Mouse (Mus musculus) kidney, adult 11 months (tissue): ENCODE results near the gene Hist1h4h.

ENCODE experiments used
- DNase-seq: peaks from one replicate; pipeline ENCODE4 v3.0.0; 2022

The Hist1h4h gene

GRCm38 (mm10) chr13:23530901-23531875 is at the start of gene Hist1h4h:
Gene Hist1h4h (plus strand): TSS chr13:23531050.
- peak; percentile 96 for DNase-seq

DNA sequence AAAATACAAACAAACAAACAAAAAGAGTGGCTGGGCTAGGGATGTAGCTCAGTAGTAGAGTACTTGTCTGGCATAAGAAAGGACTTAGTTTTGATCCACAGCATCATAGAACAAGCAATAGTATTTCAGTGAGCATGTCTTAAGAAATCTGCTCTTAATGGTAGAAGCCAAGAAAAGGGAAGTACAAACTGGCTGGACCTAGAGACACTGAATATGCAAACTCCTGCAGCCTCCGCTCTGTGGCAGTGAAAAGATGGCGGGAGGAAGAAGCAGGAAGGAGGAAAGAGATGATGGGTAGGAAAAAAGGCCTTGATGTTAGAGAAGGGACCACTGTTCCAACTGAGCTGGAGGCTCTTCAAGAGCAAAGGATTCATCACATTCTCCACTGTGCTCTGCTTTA is 47.7 kb upstream of the Hist1h4h start:
- DNase-seq: no peak

DNA sequence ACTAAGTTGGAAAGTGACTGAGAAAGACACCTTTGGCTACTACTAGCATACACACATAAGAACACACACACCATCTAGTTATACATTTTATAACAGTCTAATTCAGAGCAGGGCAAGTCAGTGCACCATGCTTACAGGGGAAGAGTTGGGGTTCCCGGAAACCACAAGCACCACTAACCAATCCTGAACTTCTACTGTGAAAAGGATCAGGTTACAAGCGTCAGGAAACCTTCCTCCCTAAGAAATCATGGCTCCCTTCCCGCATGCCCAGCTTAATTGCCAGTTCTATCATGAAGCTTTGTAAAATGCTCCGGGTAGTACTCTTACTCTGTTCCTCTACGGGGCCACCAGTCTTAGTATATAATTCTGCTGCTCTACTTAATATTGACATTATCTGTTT is 45.6 kb upstream of the Hist1h4h start:
- no peak for DNase-seq

DNA sequence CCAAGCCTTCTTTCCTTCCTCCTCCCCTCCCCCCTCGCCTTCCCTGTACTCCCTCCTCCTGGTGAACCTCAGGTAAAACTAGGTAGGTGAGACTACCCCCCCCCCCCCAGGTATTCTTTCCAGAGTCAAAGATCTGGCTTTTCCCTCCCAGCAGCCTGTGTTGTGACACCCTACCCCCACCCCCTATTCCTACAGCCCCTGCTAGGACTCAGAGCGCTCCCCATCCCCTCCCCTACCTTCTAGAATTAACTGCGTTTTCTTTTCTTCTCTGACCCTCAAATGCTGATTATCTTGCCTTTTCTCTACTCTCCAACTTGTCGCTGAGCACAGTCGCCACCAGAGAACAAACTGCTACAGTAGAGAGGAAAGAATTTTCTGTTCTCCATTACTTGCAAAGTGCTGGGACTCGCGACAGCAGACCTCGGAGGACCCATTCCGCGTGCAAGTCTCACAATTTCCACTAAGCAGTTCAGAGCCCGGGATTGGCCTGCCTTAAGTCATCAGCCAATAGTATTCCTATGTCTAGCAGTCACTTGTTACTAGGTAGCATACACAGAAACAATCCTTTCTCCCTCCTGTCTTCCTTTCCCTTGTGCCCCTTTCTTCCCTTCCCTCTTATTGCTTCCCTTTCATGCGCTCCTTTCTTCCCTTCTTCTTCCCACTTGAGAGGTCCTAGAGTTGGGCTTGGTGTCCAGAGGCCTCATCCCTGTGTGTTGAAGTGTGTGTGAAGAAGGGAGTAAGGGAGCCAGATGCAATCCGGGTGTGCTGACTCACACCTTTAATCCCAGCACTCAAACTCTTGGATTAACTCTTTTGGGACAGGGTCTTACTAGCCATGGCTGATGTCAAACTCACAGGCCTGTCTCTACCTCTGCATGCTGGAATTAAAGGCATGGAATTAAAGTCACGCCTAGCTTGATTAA is 42.2 kb upstream of the Hist1h4h start, which contains the start of gene Btn2a2:
Gene Btn2a2 (minus strand): TSS at position 458 of the 923 bp plus-strand sequence.
- peak; percentile 45 for DNase-seq

- no peak for DNase-seq
Measured at GRCm38 (mm10) chr13:23490863-23491262, 40.0 kb upstream of the Hist1h4h start.

GRCm38 (mm10) chr13:23491263-23491662 is 39.6 kb upstream of the Hist1h4h start:
- no peak for DNase-seq

DNA sequence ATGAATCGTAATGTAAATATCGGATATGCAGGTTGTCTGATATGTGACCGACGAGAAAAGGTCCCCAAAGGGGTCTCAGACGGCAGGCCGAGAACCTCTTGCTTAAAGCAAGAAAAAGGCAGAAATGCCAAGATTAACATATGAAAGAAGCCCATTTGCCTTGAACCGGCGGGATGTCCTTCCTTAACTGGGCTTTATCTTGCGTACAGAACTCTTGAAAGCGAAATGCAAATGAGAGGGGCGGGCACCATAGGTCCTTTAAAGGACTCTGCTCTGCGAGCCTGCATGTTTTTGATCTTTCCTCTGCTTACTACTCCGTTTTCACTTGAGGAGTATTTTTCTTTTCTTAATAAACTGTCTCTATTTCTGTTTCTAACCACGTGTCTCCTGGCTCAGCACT is 38.9 kb upstream of the Hist1h4h start:
- no peak for DNase-seq

- DNase-seq: no peak
Measured at GRCm38 (mm10) chr13:23495526-23495925, 35.3 kb upstream of the Hist1h4h start.

GRCm38 (mm10) chr13:23497656-23498321 is 33.1 kb upstream of the Hist1h4h start:
- no peak for DNase-seq

GRCm38 (mm10) chr13:23498653-23499052 is 32.2 kb upstream of the Hist1h4h start:
- DNase-seq: no peak

- DNase-seq: no peak
Measured at GRCm38 (mm10) chr13:23499943-23500342, 30.9 kb upstream of the Hist1h4h start.

- DNase-seq: no peak
Measured at GRCm38 (mm10) chr13:23500424-23501200, 30.2 kb upstream of the Hist1h4h start.

- no peak for DNase-seq
Measured at GRCm38 (mm10) chr13:23501511-23501910, 29.3 kb upstream of the Hist1h4h start.

GRCm38 (mm10) chr13:23502031-23502567 is 28.8 kb upstream of the Hist1h4h start:
- DNase-seq: no peak

DNA sequence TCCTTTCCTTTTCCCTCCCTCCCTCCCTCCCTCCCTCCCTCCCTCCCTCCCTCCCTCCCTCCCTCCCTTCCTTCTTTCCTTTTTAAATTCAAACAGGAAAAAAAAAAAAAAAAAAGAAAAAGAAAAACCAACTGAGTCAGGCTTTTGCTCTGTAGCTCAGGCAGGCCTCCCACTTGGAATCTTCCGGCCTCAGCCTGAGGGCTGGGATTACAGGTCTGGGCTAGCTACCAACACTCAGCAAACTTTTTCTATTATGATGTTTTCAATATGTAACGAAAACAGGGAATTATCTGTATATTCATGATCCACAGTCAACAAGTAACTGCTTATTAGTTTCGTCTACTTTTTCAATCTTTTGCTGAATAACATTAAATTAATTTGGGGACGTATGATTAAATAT is 27.9 kb upstream of the Hist1h4h start:
- no peak for DNase-seq

- no peak for DNase-seq
Measured at GRCm38 (mm10) chr13:23503797-23504196, 27.1 kb upstream of the Hist1h4h start.

- no peak for DNase-seq
Measured at GRCm38 (mm10) chr13:23505662-23506345, 25.0 kb upstream of the Hist1h4h start.

DNA sequence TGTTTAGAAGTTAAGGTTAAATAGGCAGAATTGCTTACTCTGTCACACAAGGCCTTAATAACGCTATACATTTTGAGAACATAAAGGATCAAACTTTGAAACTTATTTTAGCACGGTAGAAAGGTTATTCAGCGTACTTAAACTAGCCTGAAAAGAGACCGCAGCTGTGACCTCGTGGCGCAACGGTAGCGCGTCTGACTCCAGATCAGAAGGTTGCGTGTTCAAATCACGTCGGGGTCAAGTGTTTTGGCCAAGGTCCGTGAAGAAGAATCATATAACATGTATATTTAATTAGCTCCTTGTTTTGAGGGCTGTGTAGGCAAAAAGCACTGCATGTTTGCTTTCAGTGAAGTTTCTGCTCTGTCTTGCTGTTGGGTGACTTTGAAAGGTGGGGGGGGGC is 24.5 kb upstream of the Hist1h4h start:
- no peak for DNase-seq

DNA sequence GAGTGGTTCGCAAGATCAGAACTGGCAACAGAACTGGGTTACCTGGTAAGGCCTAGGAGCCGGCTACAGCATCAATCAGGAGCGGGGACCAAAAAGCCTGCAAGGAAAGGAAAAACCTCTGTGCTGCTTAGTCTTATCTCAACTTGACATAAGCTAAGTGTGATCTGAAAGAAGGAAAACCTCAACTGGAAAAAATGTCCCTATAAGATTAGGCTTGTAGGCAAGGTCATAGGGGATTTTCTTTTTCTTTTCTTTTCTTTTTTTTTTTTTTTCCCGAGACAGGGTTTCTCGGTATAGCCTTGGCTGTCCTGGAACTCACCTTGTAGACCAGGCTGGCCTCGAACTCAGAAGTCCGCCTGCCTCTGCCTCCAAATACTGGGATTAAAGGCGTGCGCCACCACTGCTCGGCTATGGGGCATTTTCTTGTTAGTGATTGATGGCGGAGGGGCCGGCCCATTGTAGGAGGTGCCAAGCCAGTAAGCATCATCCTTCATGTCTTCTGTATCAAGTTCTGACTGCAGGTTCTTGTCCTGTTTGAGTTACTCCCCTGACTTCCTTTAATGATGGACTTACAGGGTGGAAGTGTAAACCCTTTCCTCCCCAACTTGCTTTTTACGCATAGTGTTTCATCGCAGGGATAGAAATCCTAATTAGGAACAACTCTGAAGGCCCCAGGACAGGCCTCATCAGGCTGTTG is 23.9 kb upstream of the Hist1h4h start:
- DNase-seq: no peak

- DNase-seq: no peak
Measured at GRCm38 (mm10) chr13:23510127-23510526, 20.7 kb upstream of the Hist1h4h start.
